Mouse (Mus musculus): Measurements from ENCODE around the gene Vmn2r74. TPM values are rescaled to one million over a fixed set of nuclear protein-coding genes. Genes with fewer than 3 reads are reported as not detected.

Vmn2r74 gene
- not detected for total RNA-seq (2021)
- long read RNA-seq, experiment 1, result 0 reads
- long read RNA-seq, experiment 2, result 0 reads

GRCm38 (mm10) chr7:85961529-85961928 is at the start of gene Vmn2r74:
Gene Vmn2r74 (minus strand): TSS chr7:85961629.
- DNase-seq, result no peak

- no peak for DNase-seq
Measured at GRCm38 (mm10) chr7:86007533-86007932, 46.1 kb upstream of the Vmn2r74 start.

Other genes starting within 250 kb of the Vmn2r74 start
- not detected for gene Vmn2r72, start 206.5 kb downstream of the Vmn2r74 start, total RNA-seq (2021)
- gene Vmn2r73, start 85.4 kb downstream of the Vmn2r74 start, total RNA-seq (2021), result not detected
- gene Vmn2r75, start 210.1 kb upstream of the Vmn2r74 start, total RNA-seq (2021), result not detected

Measured in adrenal gland, postnatal 36 days (tissue).